Mouse (Mus musculus) lung, embryonic 15.5 days (tissue): Measurements from ENCODE around the gene Phc1. TPM values are rescaled to one million over a fixed set of nuclear protein-coding genes. Genes with fewer than 3 reads are reported as not detected.

Experiments used
- ATAC-seq: fragments of 200-750 bp; cut with Nextera tagmentation; 2 replicates; pipeline ENCODE4 v1.8.0; 2017; ENCODE audit warnings: moderate number of reproducible peaks, borderline replicate concordance; ENCODE audit not compliant: low FRiP score, low TSS enrichment; ENCODE audit errors: extremely low read depth
- H3K27ac ChIP-seq: fragments of 300-500 bp; sonication (generic); 2 replicates; pipeline ENCODE4 v1.5.1; 2015; ENCODE audit warnings: moderate library complexity, mild to moderate bottlenecking, inconsistent platforms
- H3K27me3 ChIP-seq: fragments of 300-500 bp; sonication (generic); 2 replicates; pipeline ENCODE4 v1.6.1; 2015; ENCODE audit warnings: inconsistent platforms
- H3K36me3 ChIP-seq: fragments of 300-500 bp; sonication (generic); 2 replicates; pipeline ENCODE4 v1.6.1; 2015; ENCODE audit warnings: inconsistent platforms
- H3K4me1 ChIP-seq: fragments of 300-500 bp; sonication (generic); 2 replicates; pipeline ENCODE4 v1.6.1; 2015; ENCODE audit warnings: inconsistent platforms
- H3K4me2 ChIP-seq: fragments of 300-500 bp; sonication (generic); 2 replicates; pipeline ENCODE4 v1.6.1; 2015; ENCODE audit warnings: inconsistent platforms, mild to moderate bottlenecking, moderate library complexity
- H3K4me3 ChIP-seq: fragments of 300-500 bp; sonication (generic); 2 replicates; pipeline ENCODE4 v1.5.1; 2015; ENCODE audit warnings: mild to moderate bottlenecking, inconsistent platforms
- H3K9ac ChIP-seq: fragments of 300-500 bp; sonication (generic); 2 replicates; pipeline ENCODE4 v1.6.1; 2015; ENCODE audit warnings: inconsistent platforms
- H3K9me3 ChIP-seq: fragments of 300-500 bp; sonication (generic); 2 replicates; pipeline ENCODE4 v1.6.1; 2016; ENCODE audit warnings: inconsistent platforms
- WGBS: fragments of 180-500 bp; shearing (Covaris S2); methylation state at CpG from one replicate; pipeline ENCODE4 v1.1.7; 2015; 5-methylcytosine and 5-hydroxymethylcytosine counted together
- polyA plus RNA-seq: library from polyadenylated mRNA; unstranded; fragments of >200 nt; fragmentation: Nextera tagmentation; extraction: Ambion mirVana; gene quantifications from 2 replicates; pipeline ENCODE4 v1.2.1, GENCODE M21; 2015

The Phc1 gene
- polyA plus RNA-seq, 1 experiment from 2014 or later, result 16.3 TPM

DNA sequence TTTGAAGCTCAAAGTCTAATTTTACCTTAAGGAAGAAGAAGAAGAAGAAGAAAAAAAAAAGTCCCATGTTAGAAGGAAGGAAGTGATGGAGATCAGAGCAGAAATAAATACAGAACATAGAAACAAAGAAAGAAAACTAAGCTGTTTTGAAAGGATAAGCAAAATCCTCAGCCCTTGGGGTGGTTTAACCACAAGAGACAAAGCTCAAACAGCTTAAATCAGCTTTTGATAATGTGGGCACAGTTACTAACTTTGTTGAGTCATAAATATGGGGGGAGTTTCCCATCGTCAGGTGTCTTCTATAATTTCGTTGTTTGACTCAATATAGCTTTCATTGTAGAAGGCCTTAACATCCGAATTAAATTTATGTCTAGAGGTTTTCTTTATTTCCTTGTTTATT is 48.6 kb downstream of the Phc1 start:
- H3K36me3 ChIP-seq, result no peaks in the 10 kb centered on the region
- no peak for ATAC-seq
- no peak overlapping the region for H3K4me3 ChIP-seq
- no peak overlapping the region for H3K9ac ChIP-seq
- H3K27me3 ChIP-seq, result no peaks in the 10 kb centered on the region
- H3K4me1 ChIP-seq, result no peaks in the 10 kb centered on the region
- 59% methylated on average over 3 of the region's 3 CpGs for WGBS
- H3K4me2 ChIP-seq, result no peak overlapping the region
- no peak overlapping the region for H3K27ac ChIP-seq
- H3K9me3 ChIP-seq, result no peaks in the 10 kb centered on the region

DNA sequence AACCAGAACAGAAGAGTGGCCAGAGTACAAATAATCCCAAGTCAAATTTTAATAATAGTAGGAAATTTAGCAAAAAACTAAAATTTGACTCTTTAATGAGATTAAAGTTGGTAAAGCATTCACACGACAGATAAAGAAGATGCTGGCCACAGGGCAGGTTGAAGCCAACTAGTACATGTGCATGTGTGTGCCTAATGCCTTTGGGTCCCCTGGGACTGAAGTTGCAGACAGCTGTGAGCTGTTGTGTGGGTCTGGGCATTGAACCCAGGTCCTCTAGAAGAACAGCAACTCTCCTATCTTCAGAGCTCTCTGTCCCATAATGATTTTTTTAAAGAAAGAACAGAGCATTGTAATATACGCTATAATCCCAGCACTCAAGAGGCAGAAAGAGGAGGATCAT is 49.1 kb downstream of the Phc1 start:
- H3K4me3 ChIP-seq, result no peak overlapping the region
- no peak overlapping the region for H3K4me2 ChIP-seq
- no peaks in the 10 kb centered on the region for H3K4me1 ChIP-seq
- no peaks in the 10 kb centered on the region for H3K9me3 ChIP-seq
- no peak overlapping the region for H3K9ac ChIP-seq
- H3K36me3 ChIP-seq, result no peaks in the 10 kb centered on the region
- no peak overlapping the region for H3K27ac ChIP-seq
- no peaks in the 10 kb centered on the region for H3K27me3 ChIP-seq
- 79% methylated on average over 2 of the region's 2 CpGs for WGBS
- no peak for ATAC-seq

GRCm38 (mm10) chr6:122290253-122290652 is 50.1 kb downstream of the Phc1 start:
- 24% methylated on average over 3 of the region's 3 CpGs for WGBS
- ATAC-seq, result no peak
- no peaks in the 10 kb centered on the region for H3K27me3 ChIP-seq
- no peak overlapping the region for H3K4me2 ChIP-seq
- H3K27ac ChIP-seq, result no peak overlapping the region
- H3K9ac ChIP-seq, result no peak overlapping the region
- H3K4me1 ChIP-seq, result no peaks in the 10 kb centered on the region
- H3K4me3 ChIP-seq, result no peak overlapping the region
- H3K36me3 ChIP-seq, result no peaks in the 10 kb centered on the region
- no peaks in the 10 kb centered on the region for H3K9me3 ChIP-seq

- 78% methylated on average over 1 of the region's 1 CpGs for WGBS
- no peaks in the 10 kb centered on the region for H3K36me3 ChIP-seq
These were observed 51.0 kb downstream of the Phc1 start for GRCm38 (mm10) chr6:122289313-122289712.

DNA sequence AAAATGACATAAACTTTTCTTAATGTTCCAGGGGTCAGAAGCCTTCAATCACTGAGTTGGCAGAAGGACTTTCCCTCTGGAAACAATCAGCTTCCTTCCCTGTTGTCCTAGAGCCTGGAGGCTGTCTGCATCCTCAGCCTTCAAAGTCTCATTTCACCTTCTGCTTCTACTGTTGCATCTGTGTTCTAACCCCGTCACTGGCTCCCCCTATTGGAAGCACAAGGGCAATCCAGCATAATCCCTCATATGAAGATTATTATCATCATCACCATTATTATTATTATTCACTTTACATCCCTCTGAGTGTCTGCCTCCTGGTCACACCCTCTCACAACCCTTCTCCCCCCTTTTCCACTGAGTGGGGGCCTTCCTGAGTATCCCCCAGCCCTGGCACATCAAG is 52.1 kb downstream of the Phc1 start:
- H3K36me3 ChIP-seq, result no peaks in the 10 kb centered on the region
- H3K27ac ChIP-seq, result no peak overlapping the region
- H3K4me3 ChIP-seq, result no peak overlapping the region
- H3K9me3 ChIP-seq, result no peaks in the 10 kb centered on the region
- no peak overlapping the region for H3K4me2 ChIP-seq
- 48% methylated on average over 1 of the region's 1 CpGs for WGBS
- H3K9ac ChIP-seq, result no peak overlapping the region
- H3K27me3 ChIP-seq, result no peaks in the 10 kb centered on the region
- no peak for ATAC-seq
- H3K4me1 ChIP-seq, result no peaks in the 10 kb centered on the region

More at GRCm38 (mm10) chr6:122289313-122289712, 51.0 kb downstream of the Phc1 start:
- Histone ChIP-seq H3K9me3 (no peaks in the 10 kb centered on the region), H3K4me3 (no peak overlapping the region), H3K4me2 (no peak overlapping the region), H3K27me3 (no peaks in the 10 kb centered on the region), H3K27ac (no peak overlapping the region), H3K9ac (no peak overlapping the region), H3K4me1 (no peaks in the 10 kb centered on the region)
- ATAC-seq, result no peak

GRCm38 (mm10) chr6:122284823-122285222 is 55.5 kb downstream of the Phc1 start:
- Histone ChIP-seq H3K9me3 (no peaks in the 10 kb centered on the region), H3K9ac (no peak overlapping the region), H3K4me1 (no peaks in the 10 kb centered on the region), H3K4me3 (no peak overlapping the region), H3K27ac (no peak overlapping the region), H3K4me2 (no peak overlapping the region), H3K36me3 (no peaks in the 10 kb centered on the region), H3K27me3 (no peaks in the 10 kb centered on the region)
- no peak for ATAC-seq
- WGBS, result 33% methylated on average over 1 of the region's 1 CpGs

DNA sequence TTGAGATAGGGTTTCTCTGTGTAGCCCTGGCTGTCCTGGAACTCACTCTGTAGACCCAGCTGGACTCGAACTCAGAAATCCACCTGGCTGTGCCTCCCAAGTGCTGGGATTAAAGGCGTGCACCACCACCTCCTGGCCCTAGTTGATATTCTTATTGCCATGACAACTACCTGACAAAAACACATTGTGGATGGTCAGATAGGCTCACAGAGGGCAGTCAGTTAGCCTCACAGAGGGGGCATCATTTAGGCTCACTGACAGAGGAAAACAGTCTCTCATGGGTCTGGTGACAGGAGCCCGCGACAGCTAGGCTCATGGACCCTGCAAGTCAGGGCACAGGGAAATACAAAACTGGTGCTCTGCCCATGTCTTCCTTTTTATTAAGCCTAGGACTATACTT is 56.1 kb downstream of the Phc1 start:
- Histone ChIP-seq H3K36me3 (no peaks in the 10 kb centered on the region), H3K4me2 (no peak overlapping the region), H3K9ac (no peak overlapping the region), H3K4me1 (no peaks in the 10 kb centered on the region), H3K9me3 (no peaks in the 10 kb centered on the region), H3K27ac (no peak overlapping the region), H3K27me3 (no peaks in the 10 kb centered on the region), H3K4me3 (no peak overlapping the region)
- ATAC-seq, result no peak
- WGBS, result 87% methylated on average over 4 of the region's 4 CpGs

DNA sequence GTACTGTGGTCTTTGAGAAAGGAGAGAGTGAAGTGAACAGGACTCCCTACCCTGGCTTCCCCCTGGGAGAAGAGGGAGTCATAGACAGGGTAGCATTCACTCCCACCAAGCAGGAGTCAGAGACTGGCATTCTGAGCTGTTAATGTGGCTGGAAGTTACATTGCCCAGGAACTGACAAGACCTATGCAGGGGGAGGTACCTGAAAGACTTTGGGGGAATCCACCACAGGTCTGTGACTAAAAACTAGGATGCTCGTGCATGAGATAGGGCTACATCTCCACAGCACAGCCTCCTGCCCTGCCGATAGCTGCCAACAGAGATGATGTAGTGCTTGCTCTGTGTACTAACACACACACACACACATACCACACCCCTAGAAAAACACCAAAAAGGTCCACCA is 56.9 kb downstream of the Phc1 start:
- Histone ChIP-seq H3K9ac (no peak overlapping the region), H3K4me2 (no peak overlapping the region), H3K9me3 (no peaks in the 10 kb centered on the region), H3K27me3 (no peaks in the 10 kb centered on the region), H3K27ac (no peak overlapping the region), H3K4me1 (no peaks in the 10 kb centered on the region), H3K4me3 (no peak overlapping the region), H3K36me3 (no peaks in the 10 kb centered on the region)
- ATAC-seq, result no peak
- WGBS, result 73% methylated on average over 2 of the region's 2 CpGs

GRCm38 (mm10) chr6:122282782-122283181 is 57.6 kb downstream of the Phc1 start, which contains the start of gene Klrg1:
Klrg1 (minus strand) TSS chr6:122282882.
- Histone ChIP-seq H3K4me2 (no peak within 1 kb of the TSS), H3K27ac (no peak within 1 kb of the TSS), H3K27me3 (no peaks in the 10 kb centered on the region), H3K36me3 (no peaks in the 10 kb centered on the region), H3K9ac (no peak within 1 kb of the TSS), H3K9me3 (no peaks in the 10 kb centered on the region), H3K4me1 (no peaks in the 10 kb centered on the region), H3K4me3 (no peak within 1 kb of the TSS)
- no peak for ATAC-seq
- 79% methylated on average over 6 of the region's 6 CpGs for WGBS

- Histone ChIP-seq H3K4me2 (no peak overlapping the region), H3K4me3 (no peak overlapping the region), H3K27me3 (no peaks in the 10 kb centered on the region), H3K4me1 (no peaks in the 10 kb centered on the region), H3K9ac (no peak overlapping the region), H3K36me3 (no peaks in the 10 kb centered on the region), H3K27ac (no peak overlapping the region), H3K9me3 (no peaks in the 10 kb centered on the region)
- no peak for ATAC-seq
- 74% methylated on average over 7 of the region's 7 CpGs for WGBS
These were observed 63.8 kb downstream of the Phc1 start for GRCm38 (mm10) chr6:122276565-122276964.

DNA sequence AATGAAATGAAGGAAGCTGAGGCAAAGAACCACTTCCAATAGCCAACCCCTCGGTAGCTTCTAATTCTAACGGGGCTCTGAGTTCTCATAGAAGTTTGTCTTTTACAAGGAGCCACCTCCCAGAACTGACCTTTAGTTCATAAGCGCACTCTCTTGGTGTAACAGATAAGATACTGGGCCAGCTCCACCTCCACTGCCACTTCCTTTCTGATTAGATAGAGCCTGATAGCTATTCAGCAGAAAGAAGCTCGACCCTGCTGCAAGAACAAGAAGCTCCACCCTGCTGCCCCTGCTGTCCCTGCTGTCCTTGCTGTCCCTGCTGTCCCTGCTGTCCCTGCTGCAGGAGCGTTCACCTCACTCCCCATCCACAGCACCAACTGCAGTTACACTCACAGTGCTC is 65.8 kb downstream of the Phc1 start:
- Histone ChIP-seq H3K4me2 (no peak overlapping the region), H3K9ac (no peak overlapping the region), H3K9me3 (no peaks in the 10 kb centered on the region), H3K4me1 (no peaks in the 10 kb centered on the region), H3K4me3 (no peak overlapping the region), H3K27ac (no peak overlapping the region), H3K36me3 (no peaks in the 10 kb centered on the region), H3K27me3 (no peaks in the 10 kb centered on the region)
- 29% methylated on average over 5 of the region's 5 CpGs for WGBS
- ATAC-seq, result no peak

GRCm38 (mm10) chr6:122270152-122270551 is 70.2 kb downstream of the Phc1 start:
- no peak for ATAC-seq
- H3K4me3 ChIP-seq, result no peak overlapping the region
- WGBS, result 70% methylated on average over 11 of the region's 11 CpGs
- H3K27me3 ChIP-seq, result no peaks in the 10 kb centered on the region
- H3K4me1 ChIP-seq, result no peaks in the 10 kb centered on the region
- no peak overlapping the region for H3K4me2 ChIP-seq
- H3K27ac ChIP-seq, result no peak overlapping the region
- no peak overlapping the region for H3K9ac ChIP-seq
- H3K9me3 ChIP-seq, result no peaks in the 10 kb centered on the region
- no peaks in the 10 kb centered on the region for H3K36me3 ChIP-seq

GRCm38 (mm10) chr6:122269170-122269569 is 71.2 kb downstream of the Phc1 start:
- Histone ChIP-seq H3K9me3 (no peaks in the 10 kb centered on the region), H3K4me3 (no peak overlapping the region), H3K9ac (no peak overlapping the region), H3K4me2 (no peak overlapping the region), H3K27ac (no peak overlapping the region), H3K36me3 (no peaks in the 10 kb centered on the region), H3K4me1 (no peaks in the 10 kb centered on the region), H3K27me3 (no peaks in the 10 kb centered on the region)
- WGBS, result 87% methylated on average over 4 of the region's 4 CpGs
- no peak for ATAC-seq
